Mouse (Mus musculus) neural tube, embryonic 10.5 days (tissue): ENCODE results near the gene Top2a.
"Not testable (repeated sequence)": the region's sequence is repeated elsewhere in the genome, so short reads cannot be mapped to it uniquely, and the experiment has no call there.

Experiments
- DNase-seq: peaks from one replicate; pipeline ENCODE4 v3.0.0-alpha.2; 2017; ENCODE audit warnings: low spot score; ENCODE audit errors: extremely low spot score

Gene Top2a

DNA sequence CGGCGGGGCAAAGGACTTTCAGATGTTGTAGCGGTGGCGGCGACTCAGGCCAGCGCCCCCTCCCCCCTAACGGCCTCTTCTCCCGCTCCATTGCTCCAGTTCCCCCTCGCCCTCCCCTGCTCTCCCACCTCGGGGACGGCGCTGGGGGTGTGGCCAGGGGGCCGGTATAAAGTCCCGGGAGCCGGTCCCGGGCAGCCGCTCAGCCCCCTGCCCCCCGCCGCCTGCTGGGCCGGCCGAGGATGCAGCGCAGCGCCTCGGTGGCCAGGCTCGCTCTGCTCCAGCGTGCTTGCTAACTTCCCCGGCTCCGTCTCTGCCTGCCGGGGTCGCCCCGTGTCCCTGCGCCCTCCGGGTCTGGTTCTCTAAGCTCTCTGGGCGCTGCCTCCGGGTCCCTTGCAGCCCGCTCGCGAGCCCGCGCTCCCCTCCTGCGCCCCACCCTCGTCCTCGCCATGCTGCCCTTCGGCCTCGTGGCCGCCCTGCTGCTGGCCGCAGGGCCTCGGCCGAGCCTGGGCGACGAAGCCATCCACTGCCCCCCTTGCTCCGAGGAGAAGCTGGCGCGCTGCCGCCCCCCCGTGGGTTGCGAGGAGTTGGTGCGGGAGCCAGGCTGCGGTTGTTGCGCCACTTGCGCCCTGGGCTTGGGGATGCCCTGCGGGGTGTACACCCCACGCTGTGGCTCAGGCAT, 17.2 kb upstream of the Top2a start, which contains the start of gene Igfbp4:
Gene Igfbp4 (plus strand): TSS at position 194 of the 679 bp plus-strand sequence.
- peak; percentile 86 for DNase-seq

DNA sequence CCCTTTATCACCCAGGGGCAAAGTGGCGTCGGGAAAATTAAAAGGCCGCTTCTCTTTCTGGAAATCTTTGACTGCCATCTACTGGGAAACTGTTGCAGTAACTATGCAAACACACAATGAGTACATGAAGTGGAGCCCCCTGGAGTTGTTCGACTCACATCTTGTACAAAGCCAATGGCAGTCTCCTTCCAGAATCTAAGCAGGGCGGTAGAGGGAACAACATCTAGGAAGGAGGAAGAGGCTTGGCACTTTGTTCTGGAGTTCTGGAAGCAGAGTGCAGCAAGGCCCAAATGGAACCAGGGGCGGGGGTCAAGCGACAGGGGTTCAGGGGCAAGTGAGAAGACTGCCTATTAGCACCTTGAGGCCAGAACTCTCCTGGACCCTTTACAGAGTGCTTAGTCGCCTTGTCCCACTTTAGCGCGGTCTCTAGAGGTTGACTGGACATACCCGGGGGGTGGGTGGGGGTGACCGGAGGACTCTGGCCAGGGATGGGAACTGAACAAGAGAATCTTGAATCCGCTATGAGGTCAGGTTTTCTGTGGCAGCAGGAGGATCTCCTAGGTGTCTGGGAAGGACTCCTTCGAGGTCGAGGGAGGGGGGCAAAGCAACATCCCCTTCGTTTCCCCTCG, 16.5 kb upstream of the Top2a start:
- peak; percentile 74 for DNase-seq

DNA sequence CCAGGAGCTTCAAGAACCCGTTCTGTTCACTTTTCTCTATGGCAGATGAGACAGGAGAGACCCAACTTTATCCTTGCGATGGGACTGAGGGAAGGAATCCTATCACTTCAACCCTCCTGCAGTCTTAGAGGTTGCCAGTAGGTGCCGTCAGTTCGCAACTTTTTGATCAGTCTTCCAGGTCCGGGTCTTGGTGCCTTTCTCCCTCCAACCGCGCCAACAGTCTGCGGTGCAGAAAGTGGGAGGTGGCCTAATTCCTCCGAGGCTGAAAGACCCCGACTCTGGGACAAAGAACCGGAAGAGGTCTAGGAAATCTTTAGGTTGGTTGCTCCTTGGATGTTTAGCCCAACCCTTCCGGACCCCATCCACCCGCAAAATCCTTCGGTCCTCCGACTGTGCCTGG, 15.8 kb upstream of the Top2a start:
- DNase-seq = peak; percentile 83

DNA sequence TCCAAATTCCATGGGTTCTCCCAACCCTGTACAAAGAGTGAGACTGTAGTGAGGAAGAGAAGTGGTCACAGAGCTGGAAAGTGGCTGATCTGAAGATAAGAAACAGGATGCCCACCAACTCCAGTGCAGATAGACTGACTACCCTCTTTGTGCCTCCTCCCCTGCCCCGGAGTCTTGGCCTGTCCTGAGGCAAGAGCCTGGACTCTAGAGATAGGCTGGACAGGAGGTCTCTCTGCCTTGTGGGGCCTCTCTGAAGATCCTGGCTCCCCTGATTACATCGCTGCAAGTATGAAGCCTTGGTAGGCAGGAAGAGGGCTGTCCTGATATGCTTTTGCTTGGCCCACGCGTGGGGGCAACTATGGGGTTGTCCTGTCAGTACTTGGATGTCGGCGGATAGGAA, 12.3 kb upstream of the Top2a start:
- DNase-seq = no peak

- no peak for DNase-seq
Measured at GRCm38 (mm10) chr11:99035350-99035749, 11.4 kb upstream of the Top2a start.

DNA sequence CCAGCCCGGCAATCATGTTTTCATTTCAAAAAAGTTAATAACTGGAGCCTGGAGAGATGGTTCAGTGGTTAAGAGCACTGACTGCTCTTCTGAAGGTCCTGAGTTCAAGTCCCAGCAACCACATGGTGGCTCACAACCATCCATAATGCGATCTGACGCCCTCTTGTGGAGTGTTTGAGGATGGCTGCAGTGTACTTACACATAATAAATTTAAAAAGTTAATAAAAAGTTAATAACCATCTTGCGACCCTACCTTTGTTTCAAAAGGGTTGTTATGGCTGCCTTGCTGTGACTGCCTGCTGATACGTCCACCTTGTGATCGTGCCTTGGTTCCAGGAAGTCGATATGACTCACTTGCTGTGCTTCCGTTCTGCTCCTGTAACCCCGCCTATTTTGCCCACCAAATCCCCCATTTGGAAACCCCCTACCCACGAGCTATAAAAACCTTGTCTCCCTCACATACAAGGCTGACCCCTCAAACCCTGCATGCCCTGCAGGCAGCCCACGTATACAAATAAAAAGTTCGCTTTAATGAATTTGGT, 3.0 kb upstream of the Top2a start:
- no peak for DNase-seq

DNA sequence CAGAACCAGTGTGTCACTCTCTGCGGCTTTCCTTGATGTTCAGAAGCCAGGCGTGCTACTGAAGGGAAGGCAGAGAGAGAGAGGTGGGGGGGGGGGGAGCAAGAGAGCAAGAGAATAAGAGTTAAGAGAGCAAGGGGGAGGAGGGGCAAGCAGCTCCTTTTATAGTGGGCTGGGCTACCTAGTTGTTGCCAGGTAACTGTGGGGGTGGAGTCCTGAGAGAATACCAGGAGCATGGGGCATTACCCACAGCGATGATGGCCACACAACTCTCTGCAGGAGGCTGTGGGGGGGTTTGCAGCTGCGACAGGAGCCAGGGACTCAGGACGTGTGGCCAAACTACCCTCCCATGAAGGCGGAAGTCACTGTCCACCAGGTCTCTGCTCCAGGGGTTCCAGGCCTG, 1.9 kb upstream of the Top2a start:
- DNase-seq = no peak

DNA sequence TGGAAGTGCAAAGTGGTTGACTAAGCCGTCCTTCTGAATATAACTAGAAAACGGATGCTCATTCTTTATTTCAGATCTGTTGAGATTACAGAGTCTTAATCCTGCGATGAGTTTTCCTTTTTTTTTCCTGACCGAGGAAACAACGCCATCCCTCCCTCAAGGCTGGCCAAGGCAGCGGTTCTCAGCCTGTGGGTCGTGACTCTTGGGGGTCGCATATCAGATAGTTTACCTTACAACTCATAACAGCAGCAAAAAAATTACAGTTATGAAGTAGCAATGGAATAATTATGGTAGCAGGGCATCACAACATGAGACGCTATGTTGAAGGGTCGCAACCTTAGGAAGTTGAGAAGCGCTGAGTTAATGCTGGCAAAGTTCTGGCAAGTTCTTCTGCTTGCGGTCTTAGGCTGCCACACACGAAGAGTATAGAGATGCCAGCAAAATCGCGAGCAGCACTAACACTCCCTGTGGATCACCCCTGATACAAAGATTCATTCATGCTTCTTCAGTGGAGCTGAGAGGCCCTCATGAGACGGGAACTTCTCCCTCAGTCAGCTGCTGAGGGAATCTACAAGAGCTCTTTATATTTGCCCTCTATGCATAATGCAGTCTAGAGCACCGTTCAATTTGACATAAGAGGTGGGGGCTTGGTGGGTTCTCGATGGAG, 612 bp upstream of the Top2a start:
- DNase-seq = peak; percentile 30

- no peak for DNase-seq
Measured at GRCm38 (mm10) chr11:99023094-99023493, 895 bp downstream of the Top2a start.

- no peak for DNase-seq
Measured at GRCm38 (mm10) chr11:99022384-99022933, 1.5 kb downstream of the Top2a start.

DNA sequence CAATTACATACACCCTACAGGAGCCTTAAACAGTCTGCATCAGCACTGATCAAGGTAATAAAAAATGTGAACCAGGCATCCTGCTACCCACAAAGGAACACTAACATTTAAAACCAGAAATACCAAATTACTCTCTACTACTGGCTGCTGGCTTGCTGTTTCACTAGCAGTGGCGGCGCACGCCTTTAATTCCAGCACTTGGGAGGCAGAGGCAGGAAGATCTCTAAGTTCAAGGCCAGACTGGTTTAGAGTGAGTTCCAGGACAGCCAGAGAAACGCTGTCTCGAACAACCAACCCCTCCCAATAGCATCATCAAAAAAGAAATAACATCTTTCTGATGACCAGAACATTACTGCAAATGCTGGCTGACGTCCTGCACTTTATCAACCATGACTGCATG, 4.1 kb downstream of the Top2a start:
- DNase-seq = no peak

GRCm38 (mm10) chr11:99013856-99014255, 10.1 kb downstream of the Top2a start:
- DNase-seq = no peak

DNA sequence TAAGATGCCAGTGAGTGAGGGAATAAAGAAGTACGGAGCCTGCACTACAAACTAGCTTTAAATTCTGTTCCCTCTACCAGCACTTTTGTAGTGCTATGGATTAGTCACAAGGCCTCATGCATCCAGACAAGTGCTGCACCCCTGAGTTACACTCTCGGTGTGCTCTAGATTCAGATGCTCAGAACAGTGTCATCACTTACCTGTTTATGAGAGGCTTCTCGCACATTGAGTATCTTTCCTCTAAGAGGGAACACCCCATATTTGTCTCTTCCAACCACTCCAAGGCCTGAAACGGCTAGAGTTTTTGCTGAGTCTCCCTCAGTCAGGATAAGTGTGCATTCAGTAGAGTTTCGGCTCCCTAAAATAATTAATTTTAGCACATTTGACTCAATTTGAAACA, 13.3 kb downstream of the Top2a start:
- no peak for DNase-seq

DNA sequence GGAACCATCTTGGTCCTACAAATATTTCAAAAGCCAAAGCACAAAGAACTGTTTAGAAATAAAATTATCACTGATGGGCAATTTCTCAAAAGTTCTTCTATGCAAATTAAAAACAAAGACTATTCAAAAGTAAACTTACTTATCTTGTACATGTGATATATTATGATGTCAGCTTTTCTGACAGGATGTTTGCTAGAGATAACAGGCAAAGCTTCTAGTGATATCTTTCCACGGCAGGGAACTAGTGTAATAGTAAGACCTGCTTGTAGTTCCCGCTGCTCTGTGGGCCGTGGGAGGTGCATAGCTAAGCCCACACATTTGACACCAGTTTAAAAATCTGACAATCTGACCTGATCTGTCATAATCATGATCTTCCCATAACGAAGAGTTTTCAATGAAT, 13.9 kb downstream of the Top2a start:
- no peak for DNase-seq

DNA sequence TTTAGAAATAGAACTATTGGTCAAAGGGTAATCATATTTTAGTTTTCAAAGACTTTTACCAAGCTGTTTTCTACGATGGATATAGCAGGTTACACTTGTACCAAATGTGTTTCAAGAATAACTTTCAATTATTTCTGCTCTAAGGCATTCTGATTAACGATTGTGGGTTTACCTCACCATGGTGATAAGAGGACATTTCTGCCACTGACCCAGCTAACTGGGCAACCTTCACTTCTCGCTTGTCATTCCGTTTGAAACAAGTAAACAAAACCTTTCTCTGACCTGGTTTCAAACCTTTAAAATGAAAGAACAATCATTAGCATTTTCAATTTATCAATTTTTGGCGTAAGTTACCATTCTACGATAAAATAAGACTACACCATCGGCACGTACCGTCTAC, 17.2 kb downstream of the Top2a start:
- DNase-seq = no peak

- DNase-seq = no peak
Measured at GRCm38 (mm10) chr11:98999243-98999642, 24.7 kb downstream of the Top2a start.

GRCm38 (mm10) chr11:98998776-98999175, 25.2 kb downstream of the Top2a start:
- no peak for DNase-seq

- DNase-seq = no peak
Measured at GRCm38 (mm10) chr11:98997659-98998058, 26.3 kb downstream of the Top2a start.

GRCm38 (mm10) chr11:98995987-98996386, 28.0 kb downstream of the Top2a start:
- DNase-seq = no peak

- no peak for DNase-seq
Measured at GRCm38 (mm10) chr11:98990866-98991265, 33.1 kb downstream of the Top2a start.

DNA sequence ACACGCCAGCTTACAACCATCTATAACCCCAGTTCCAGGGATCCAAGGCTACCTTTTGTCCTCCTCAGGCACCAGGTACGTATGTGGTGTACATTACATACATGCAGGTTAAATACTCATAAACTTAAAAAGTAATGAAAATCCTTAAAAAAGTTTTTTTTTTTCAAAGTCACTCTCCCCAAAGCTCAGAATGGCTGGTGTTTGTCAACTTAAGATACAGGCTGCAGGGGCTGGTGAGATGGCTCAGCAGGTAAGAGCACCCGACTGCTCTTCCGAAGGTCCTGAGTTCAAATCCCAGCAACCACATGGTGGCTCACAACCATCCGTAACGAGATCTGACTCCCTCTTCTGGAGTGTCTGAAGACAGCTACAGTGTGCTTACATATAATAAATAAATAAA, 35.7 kb downstream of the Top2a start:
- DNase-seq = not testable (repeated sequence)

DNA sequence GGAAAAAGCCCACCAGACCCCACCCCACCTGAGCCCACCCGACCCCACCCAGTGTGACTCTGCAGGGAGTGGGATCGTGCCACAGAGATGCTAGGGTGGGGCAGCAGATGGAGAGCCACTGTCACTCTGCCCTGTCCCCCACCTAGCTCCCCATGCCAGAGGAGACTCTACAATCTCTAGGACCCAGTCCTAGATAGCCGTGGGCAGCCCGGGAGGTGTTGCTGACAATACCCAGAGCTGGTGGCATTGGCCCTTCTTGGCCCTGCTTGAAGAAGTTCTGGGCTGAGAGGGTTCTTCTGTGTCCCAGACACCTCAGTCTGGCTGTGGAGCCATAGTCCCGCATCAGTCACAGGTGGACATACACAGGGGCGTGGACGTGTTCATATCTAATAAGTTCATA, 38.4 kb downstream of the Top2a start:
- no peak for DNase-seq
